Mouse (Mus musculus) heart, adult 18-20 months (tissue): ENCODE measurements around the gene Irx5. TPM values are rescaled to one million over a fixed set of nuclear protein-coding genes. Genes with fewer than 3 reads are reported as not detected.

Experiments used
- DNase-seq, 2 experiments: peaks; one replicate each; pipeline ENCODE4 v3.0.0; 2021 to 2022; ENCODE audit warnings: mixed read lengths in 1 of 2
- total RNA-seq, 2 experiments: library from RNA; stranded (reverse); gene quantifications; 2 replicates each; pipeline ENCODE4 v1.2.3; 2021

Gene Irx5
- total RNA-seq, 2 experiments from 2014 or later: 6.0 to 6.5 TPM

GRCm38 (mm10) chr8:92360083-92360861, 2.8 kb downstream of the Irx5 start:
- DNase-seq: peak in 1 of 2 experiments; percentile 55

GRCm38 (mm10) chr8:92361546-92362351, 4.3 kb downstream of the Irx5 start:
- DNase-seq: peak in 1 of 2 experiments; percentile 63

- DNase-seq: peak in 1 of 2 experiments; percentile 46
These were observed 5.1 kb downstream of the Irx5 start for GRCm38 (mm10) chr8:92362396-92363115.

GRCm38 (mm10) chr8:92363217-92364147, 6.1 kb downstream of the Irx5 start:
- peak in 1 of 2 experiments; percentile 46 for DNase-seq

- DNase-seq: peak; percentile 32 to 69
These were observed 6.8 kb downstream of the Irx5 start for GRCm38 (mm10) chr8:92364148-92364775.

GRCm38 (mm10) chr8:92364776-92365240, 7.4 kb downstream of the Irx5 start:
- peak in 1 of 2 experiments; percentile 68 for DNase-seq

- peak in 1 of 2 experiments; percentile 32 for DNase-seq
These were observed 8.0 kb downstream of the Irx5 start for GRCm38 (mm10) chr8:92365241-92365943.

GRCm38 (mm10) chr8:92365944-92366735, 8.7 kb downstream of the Irx5 start:
- DNase-seq: no peak

- DNase-seq: peak in 1 of 2 experiments; percentile 51
These were observed 9.4 kb downstream of the Irx5 start for GRCm38 (mm10) chr8:92366736-92367267.

GRCm38 (mm10) chr8:92379524-92379923, 22.1 kb downstream of the Irx5 start:
- DNase-seq: no peak

GRCm38 (mm10) chr8:92380571-92380970, 23.1 kb downstream of the Irx5 start:
- peak; percentile 15 to 60 for DNase-seq

GRCm38 (mm10) chr8:92387893-92388292, 30.5 kb downstream of the Irx5 start:
- no peak for DNase-seq

- no peak for DNase-seq
These were observed 46.8 kb downstream of the Irx5 start for GRCm38 (mm10) chr8:92404218-92404617.

- DNase-seq: no peak
These were observed 50.7 kb downstream of the Irx5 start for GRCm38 (mm10) chr8:92408092-92408491.

GRCm38 (mm10) chr8:92413583-92413982, 56.2 kb downstream of the Irx5 start:
- DNase-seq: no peak

GRCm38 (mm10) chr8:92420666-92421065, 63.2 kb downstream of the Irx5 start:
- DNase-seq: peak; percentile 7 to 11
